Mouse (Mus musculus) neural tube, embryonic 13.5 days (tissue): ENCODE measurements at regions not wholly inside any gene's neighbourhood (a gene's known extent, or its start where the extent isn't known, plus 50 kb on each side); places are given as distances from the start of the nearest gene placed in this dataset.

ENCODE experiments used
- ATAC-seq: fragments of 200-750 bp; cut with Nextera tagmentation; 2 replicates; pipeline ENCODE4 v1.8.0; 2017; ENCODE audit warnings: low read depth, mild to moderate bottlenecking, moderate TSS enrichment, moderate library complexity
- H3K27ac ChIP-seq: fragments of 300-500 bp; sonication (generic); replicated peaks from 2 replicates; pipeline ENCODE4 v1.5.1; 2015; ENCODE audit warnings: moderate library complexity, mild to moderate bottlenecking, inconsistent platforms
- H3K27me3 ChIP-seq: fragments of 300-500 bp; sonication (generic); 2 replicates; pipeline ENCODE4 v1.6.1; 2015; ENCODE audit warnings: mild to moderate bottlenecking, inconsistent platforms
- H3K36me3 ChIP-seq: fragments of 300-500 bp; sonication (generic); 2 replicates; pipeline ENCODE4 v1.6.1; 2015; ENCODE audit warnings: mild to moderate bottlenecking, inconsistent platforms
- H3K4me1 ChIP-seq: fragments of 300-500 bp; sonication (generic); replicated peaks from 2 replicates; pipeline ENCODE4 v1.6.1; 2015; ENCODE audit warnings: inconsistent platforms
- H3K4me2 ChIP-seq: fragments of 300-500 bp; sonication (generic); 2 replicates; pipeline ENCODE4 v1.6.1; 2015; ENCODE audit warnings: inconsistent platforms, mild to moderate bottlenecking, moderate library complexity
- H3K4me3 ChIP-seq: fragments of 300-500 bp; sonication (generic); 2 replicates; pipeline ENCODE4 v1.5.1; 2015; ENCODE audit warnings: mild to moderate bottlenecking, inconsistent platforms
- H3K9ac ChIP-seq: fragments of 300-500 bp; sonication (generic); 2 replicates; pipeline ENCODE4 v1.6.1; 2015; ENCODE audit warnings: moderate library complexity, mild to moderate bottlenecking, inconsistent platforms
- H3K9me3 ChIP-seq: fragments of 300-500 bp; sonication (generic); 2 replicates; pipeline ENCODE4 v1.6.1; 2016; ENCODE audit warnings: inconsistent platforms
- WGBS: fragments of 180-500 bp; shearing (Covaris S2); methylation state at CpG from one replicate; pipeline ENCODE4 v1.1.7; 2015; 5-methylcytosine and 5-hydroxymethylcytosine counted together

DNA sequence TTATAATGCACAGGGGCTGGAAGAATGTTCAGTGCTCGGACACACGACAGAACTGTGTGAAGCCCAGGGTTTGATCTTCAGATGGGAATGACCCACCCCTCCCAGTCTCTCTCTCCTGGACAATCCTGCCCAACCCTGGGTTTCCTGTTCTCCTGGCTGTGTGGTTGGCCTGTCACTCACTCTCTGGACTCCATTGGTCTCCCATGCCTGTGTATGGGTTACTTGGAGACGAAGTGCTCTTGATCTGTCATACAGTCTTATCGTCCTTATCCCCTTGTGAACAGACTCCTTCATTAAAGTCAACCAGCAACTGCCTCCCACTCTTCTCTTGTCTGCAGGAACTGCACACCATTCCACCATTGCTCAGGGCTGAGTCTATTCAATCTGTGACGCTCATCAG is 247.7 kb upstream of the Adgrl2 start:
- Histone ChIP-seq H3K4me1 (no peaks in the 10 kb centered on the region), H3K36me3 (no peaks in the 10 kb centered on the region), H3K27ac (no peak overlapping the region), H3K4me3 (no peak overlapping the region), H3K9ac (no peak overlapping the region), H3K27me3 (no peaks in the 10 kb centered on the region), H3K9me3 (no peaks in the 10 kb centered on the region), H3K4me2 (no peak overlapping the region)
- 74% methylated on average over 5 of the region's 5 CpGs for WGBS
- ATAC-seq: no peak

GRCm38 (mm10) chr3:149235183-149235582 is 244.8 kb upstream of the Adgrl2 start:
- 97% methylated on average over 3 of the region's 3 CpGs for WGBS
- H3K4me3 ChIP-seq: no peak overlapping the region
- ATAC-seq: no peak

DNA sequence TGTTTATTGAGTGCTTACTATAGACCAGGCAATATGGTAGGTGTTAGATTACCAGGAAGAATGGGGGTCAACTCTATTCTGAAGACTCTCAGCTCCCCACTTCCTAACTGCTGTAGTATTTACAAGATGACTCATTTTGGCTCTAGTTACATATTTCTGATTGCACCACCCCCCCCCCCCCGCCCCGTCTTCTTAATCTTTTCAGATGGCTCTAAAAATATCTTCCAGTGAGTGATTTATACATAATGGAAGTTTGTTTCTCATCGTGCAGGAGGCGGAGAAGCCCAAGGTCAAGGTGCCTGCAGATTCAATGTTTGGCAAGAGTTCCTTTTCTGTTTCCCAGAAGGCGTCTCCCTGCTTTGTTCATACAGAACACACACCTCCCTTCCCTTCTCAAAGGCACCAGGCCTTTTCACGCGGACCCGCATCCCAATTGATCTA is 243.4 kb upstream of the Adgrl2 start:
- H3K4me1 ChIP-seq: no peaks in the 10 kb centered on the region
- H3K4me2 ChIP-seq: no peak overlapping the region
- H3K27me3 ChIP-seq: no peaks in the 10 kb centered on the region
- whole genome bisulfite sequencing: 80% methylated on average over 8 of the region's 8 CpGs
- H3K36me3 ChIP-seq: no peaks in the 10 kb centered on the region
- ATAC-seq: no peak
- H3K9ac ChIP-seq: no peak overlapping the region
- H3K4me3 ChIP-seq: no peak overlapping the region
- no peaks in the 10 kb centered on the region for H3K9me3 ChIP-seq
- no peak overlapping the region for H3K27ac ChIP-seq

More at GRCm38 (mm10) chr3:149235183-149235582, 244.8 kb upstream of the Adgrl2 start:
- Histone ChIP-seq H3K9me3 (no peaks in the 10 kb centered on the region), H3K27ac (no peak overlapping the region), H3K4me1 (no peaks in the 10 kb centered on the region), H3K9ac (no peak overlapping the region), H3K4me2 (no peak overlapping the region), H3K36me3 (no peaks in the 10 kb centered on the region), H3K27me3 (no peaks in the 10 kb centered on the region)

DNA sequence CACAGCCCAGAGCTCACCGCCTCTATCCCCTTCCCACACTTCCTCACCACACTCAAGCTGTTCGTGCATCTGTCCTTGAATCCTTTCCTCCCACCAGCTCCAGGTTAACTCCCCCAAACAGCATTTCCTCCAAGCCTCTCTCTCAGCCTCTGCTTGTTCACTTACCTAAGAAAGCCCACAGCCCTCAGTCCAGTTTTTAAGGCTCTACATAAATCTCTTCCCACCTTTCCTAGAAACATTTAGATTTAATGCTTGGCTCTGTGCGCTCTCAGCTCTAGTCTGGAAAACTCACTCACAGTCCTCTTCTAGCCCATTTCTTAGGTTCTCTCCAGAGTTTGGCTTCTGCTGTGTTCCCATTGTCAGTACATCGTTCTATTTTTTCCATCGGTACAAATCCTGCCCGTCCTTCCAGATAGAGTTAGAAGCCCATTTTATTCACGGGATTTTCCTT is 242.9 kb upstream of the Adgrl2 start:
- WGBS: 83% methylated on average over 7 of the region's 7 CpGs
- no peaks in the 10 kb centered on the region for H3K9me3 ChIP-seq
- H3K4me2 ChIP-seq: no peak overlapping the region
- no peak overlapping the region for H3K9ac ChIP-seq
- H3K36me3 ChIP-seq: no peaks in the 10 kb centered on the region
- no peak overlapping the region for H3K4me3 ChIP-seq
- no peaks in the 10 kb centered on the region for H3K27me3 ChIP-seq
- H3K4me1 ChIP-seq: no peaks in the 10 kb centered on the region
- H3K27ac ChIP-seq: no peak overlapping the region
- ATAC-seq: no peak

- Histone ChIP-seq H3K4me2 (no peak overlapping the region), H3K9ac (no peak overlapping the region), H3K9me3 (no peaks in the 10 kb centered on the region), H3K27me3 (no peaks in the 10 kb centered on the region), H3K4me1 (no peaks in the 10 kb centered on the region), H3K27ac (no peak overlapping the region), H3K36me3 (no peaks in the 10 kb centered on the region), H3K4me3 (no peak overlapping the region)
- WGBS: 82% methylated on average over 3 of the region's 3 CpGs
- no peak for ATAC-seq
These were observed 241.0 kb upstream of the Adgrl2 start for GRCm38 (mm10) chr3:149231346-149231745.

DNA sequence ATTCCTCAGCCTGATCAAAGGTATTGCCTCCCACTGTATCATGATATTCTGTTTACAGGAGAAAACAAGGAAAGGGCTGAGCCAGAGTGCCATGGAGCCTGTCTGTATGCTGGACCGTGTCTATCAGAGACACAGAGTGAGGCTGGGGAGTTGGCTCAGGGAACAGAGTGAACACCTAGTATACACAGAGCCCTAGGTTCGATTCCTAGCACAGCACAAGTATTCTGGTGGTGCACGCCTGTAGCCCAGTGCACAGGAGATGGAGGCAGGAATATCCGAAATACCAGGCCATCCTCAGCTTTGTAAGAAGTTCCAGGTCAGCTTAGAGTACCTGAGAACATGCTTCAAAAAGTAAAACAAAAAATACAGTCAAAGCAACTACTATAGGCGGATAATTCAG is 237.2 kb upstream of the Adgrl2 start:
- Histone ChIP-seq H3K36me3 (no peaks in the 10 kb centered on the region), H3K4me1 (no peaks in the 10 kb centered on the region), H3K9ac (no peak overlapping the region), H3K9me3 (no peaks in the 10 kb centered on the region), H3K4me2 (no peak overlapping the region), H3K27me3 (no peaks in the 10 kb centered on the region), H3K27ac (no peak overlapping the region), H3K4me3 (no peak overlapping the region)
- WGBS: 90% methylated on average over 5 of the region's 5 CpGs
- ATAC-seq: no peak

- Histone ChIP-seq H3K9me3 (no peaks in the 10 kb centered on the region), H3K27ac (no peak overlapping the region), H3K4me3 (no peak overlapping the region), H3K36me3 (no peaks in the 10 kb centered on the region), H3K9ac (no peak overlapping the region), H3K4me1 (no peaks in the 10 kb centered on the region), H3K4me2 (no peak overlapping the region), H3K27me3 (no peaks in the 10 kb centered on the region)
- no peak for ATAC-seq
- WGBS: 88% methylated on average over 4 of the region's 4 CpGs
These were observed 236.4 kb upstream of the Adgrl2 start for GRCm38 (mm10) chr3:149226723-149227122.

DNA sequence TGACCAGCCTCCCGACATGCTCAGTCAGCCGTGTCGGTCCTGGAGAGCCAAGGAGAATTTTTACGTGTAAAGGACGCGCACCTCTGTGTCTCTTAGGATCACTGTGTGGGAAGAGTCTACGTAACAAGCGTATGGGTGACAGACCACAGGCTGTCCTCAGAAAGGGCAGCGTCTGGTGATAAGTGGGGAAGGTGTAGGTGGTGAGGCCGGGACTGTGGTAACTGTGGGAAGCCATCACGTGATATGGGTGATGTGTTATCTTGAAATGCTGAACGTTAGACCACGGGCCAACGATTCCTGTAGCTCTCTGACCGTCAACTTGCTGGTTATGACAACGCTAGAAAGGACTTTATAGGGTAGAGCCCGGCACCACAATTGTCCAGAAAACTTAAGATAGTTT is 235.3 kb upstream of the Adgrl2 start:
- Histone ChIP-seq H3K36me3 (no peaks in the 10 kb centered on the region), H3K9me3 (no peaks in the 10 kb centered on the region), H3K4me3 (no peak overlapping the region), H3K4me1 (no peaks in the 10 kb centered on the region), H3K9ac (no peak overlapping the region), H3K27ac (no peak overlapping the region), H3K27me3 (no peaks in the 10 kb centered on the region), H3K4me2 (no peak overlapping the region)
- ATAC-seq: no peak
- 90% methylated on average over 17 of the region's 17 CpGs for WGBS

DNA sequence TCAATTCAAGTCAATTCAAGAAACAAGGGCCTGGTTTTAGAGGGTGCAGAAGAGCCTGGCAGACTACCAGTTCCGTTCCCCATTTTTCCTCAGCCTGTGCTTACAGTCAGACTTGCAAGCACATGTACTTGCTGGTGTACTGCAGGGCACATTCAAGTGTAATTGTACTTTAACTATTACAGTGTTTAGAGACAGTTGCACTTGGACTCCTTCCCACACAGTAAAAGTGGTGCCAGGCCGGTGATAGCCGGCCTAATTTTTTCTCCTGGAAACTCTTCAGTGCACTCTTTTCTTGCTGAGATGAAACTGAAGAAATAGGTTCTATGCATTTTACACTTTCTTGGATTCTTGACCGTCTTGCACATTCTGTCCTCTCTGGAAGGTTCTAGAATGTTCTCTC is 233.9 kb upstream of the Adgrl2 start:
- Histone ChIP-seq H3K27ac (no peak overlapping the region), H3K27me3 (0 out of 2 replicates have a peak, but pooled peaks cover 2% of the 10 kb centered on the region), H3K4me3 (no peak overlapping the region), H3K36me3 (no peaks in the 10 kb centered on the region), H3K9me3 (no peaks in the 10 kb centered on the region), H3K4me2 (no peak overlapping the region), H3K4me1 (peaks cover 5% of the 10 kb centered on the region; the same call in 1 of the 2 replicates), H3K9ac (no peak overlapping the region)
- whole genome bisulfite sequencing: 89% methylated on average over 4 of the region's 4 CpGs
- no peak for ATAC-seq

DNA sequence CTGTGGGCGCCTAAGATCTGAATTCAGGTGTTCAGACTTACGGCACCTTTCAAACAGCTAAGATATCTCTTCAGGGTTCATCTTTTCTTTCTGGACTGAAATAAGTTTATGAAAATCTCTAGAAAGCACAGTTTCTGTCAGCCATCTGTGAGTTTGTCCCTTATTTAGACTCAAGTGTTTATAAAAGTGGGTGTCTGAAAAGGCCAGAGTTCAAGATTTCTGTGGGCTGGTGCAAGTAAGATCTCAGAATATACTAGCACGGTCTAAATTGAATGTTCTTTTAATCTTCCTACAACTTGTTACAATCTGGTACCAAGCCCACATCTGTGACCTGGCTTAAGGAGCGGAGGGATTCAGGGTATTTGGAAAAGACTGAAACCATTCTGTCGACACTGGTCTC is 233.4 kb upstream of the Adgrl2 start:
- Histone ChIP-seq H3K9ac (no peak overlapping the region), H3K27me3 (0 out of 2 replicates have a peak, but pooled peaks cover 2% of the 10 kb centered on the region), H3K4me2 (no peak overlapping the region), H3K4me1 (peaks cover 7% of the 10 kb centered on the region; the same call in 1 of the 2 replicates), H3K27ac (no peak overlapping the region), H3K4me3 (no peak overlapping the region), H3K9me3 (no peaks in the 10 kb centered on the region), H3K36me3 (no peaks in the 10 kb centered on the region)
- ATAC-seq: no peak
- 92% methylated on average over 5 of the region's 5 CpGs for WGBS

- no peak overlapping the region for H3K27ac ChIP-seq
- ATAC-seq: no peak
These were observed 230.6 kb upstream of the Adgrl2 start for GRCm38 (mm10) chr3:149220958-149221357.

GRCm38 (mm10) chr3:149220304-149220951 is 230.1 kb upstream of the Adgrl2 start:
- H3K4me2 ChIP-seq: no peak overlapping the region
- ATAC-seq: no peak
- no peak overlapping the region for H3K4me3 ChIP-seq
- WGBS: 69% methylated on average over 8 of the region's 8 CpGs
- H3K9ac ChIP-seq: no peak overlapping the region
- H3K9me3 ChIP-seq: no peaks in the 10 kb centered on the region
- peaks cover 7% of the 10 kb centered on the region; the same call in 1 of the 2 replicates for H3K4me1 ChIP-seq
- 0 out of 2 replicates have a peak, but pooled peaks cover 2% of the 10 kb centered on the region for H3K27me3 ChIP-seq
- no peaks in the 10 kb centered on the region for H3K36me3 ChIP-seq
- no peak overlapping the region for H3K27ac ChIP-seq

More at GRCm38 (mm10) chr3:149220958-149221357, 230.6 kb upstream of the Adgrl2 start:
- Histone ChIP-seq H3K9ac (no peak overlapping the region), H3K9me3 (no peaks in the 10 kb centered on the region), H3K4me3 (no peak overlapping the region), H3K27me3 (0 out of 2 replicates have a peak, but pooled peaks cover 2% of the 10 kb centered on the region), H3K36me3 (no peaks in the 10 kb centered on the region), H3K4me2 (no peak overlapping the region), H3K4me1 (peaks cover 7% of the 10 kb centered on the region; the same call in 1 of the 2 replicates)
- WGBS: 85% methylated on average over 4 of the region's 4 CpGs
